Mouse (Mus musculus) embryonic facial prominence, embryonic 15.5 days (tissue): ENCODE results near the gene Hist1h4a. TPM values are rescaled to one million over a fixed set of nuclear protein-coding genes. Genes with fewer than 3 reads are reported as not detected.
A peak's percentile ranks its signal among the peaks of the same experiment; 100 is the strongest.
"Not testable (repeated sequence)": the region's sequence is repeated elsewhere in the genome, so short reads cannot be mapped to it uniquely, and the experiment has no call there.

ENCODE experiments used
- ATAC-seq: fragments of 200-750 bp; cut with Nextera tagmentation; 2 replicates; pipeline ENCODE4 v1.8.0; 2017; ENCODE audit warnings: low read depth, moderate TSS enrichment; ENCODE audit not compliant: insufficient number of reproducible peaks, low FRiP score, low TSS enrichment
- H3K27ac ChIP-seq: fragments of 300-500 bp; sonication (generic); replicated peaks from 2 replicates; pipeline ENCODE4 v1.5.1; 2015; ENCODE audit warnings: mild to moderate bottlenecking, inconsistent platforms
- H3K27me3 ChIP-seq: fragments of 300-500 bp; sonication (generic); 2 replicates; pipeline ENCODE4 v1.6.1; 2015; ENCODE audit warnings: inconsistent platforms
- H3K36me3 ChIP-seq: fragments of 300-500 bp; sonication (generic); 2 replicates; pipeline ENCODE4 v1.6.1; 2015; ENCODE audit warnings: mild to moderate bottlenecking, inconsistent platforms
- H3K4me1 ChIP-seq: fragments of 300-500 bp; sonication (generic); 2 replicates; pipeline ENCODE4 v1.6.1; 2015; ENCODE audit warnings: inconsistent platforms
- H3K4me2 ChIP-seq: fragments of 300-500 bp; sonication (generic); replicated peaks from 2 replicates; pipeline ENCODE4 v1.6.1; 2015; ENCODE audit warnings: mild to moderate bottlenecking, inconsistent platforms
- H3K4me3 ChIP-seq: fragments of 300-500 bp; sonication (generic); replicated peaks from 2 replicates; pipeline ENCODE4 v1.5.1; 2015; ENCODE audit warnings: mild to moderate bottlenecking, inconsistent platforms
- H3K9ac ChIP-seq: fragments of 300-500 bp; sonication (generic); 2 replicates; pipeline ENCODE4 v1.6.1; 2015; ENCODE audit warnings: inconsistent platforms
- H3K9me3 ChIP-seq: fragments of 300-500 bp; sonication (generic); replicated peaks from 2 replicates; pipeline ENCODE4 v1.6.1; 2016; ENCODE audit warnings: inconsistent platforms
- WGBS: fragments of 180-500 bp; shearing (Covaris S2); methylation state at CpG from one replicate; pipeline ENCODE4 v1.1.7; 2015; 5-methylcytosine and 5-hydroxymethylcytosine counted together
- polyA plus RNA-seq: library from polyadenylated mRNA; unstranded; fragments of >200 nt; fragmentation: Nextera tagmentation; extraction: Ambion mirVana; gene quantifications from 2 replicates; pipeline ENCODE4 v1.2.1, GENCODE M21; 2015

Gene Hist1h4a
- polyA plus RNA-seq, 1 experiment from 2014 or later, result 0.39 TPM

- no peak overlapping the region for H3K4me3 ChIP-seq
- no peak for ATAC-seq
- H3K27ac ChIP-seq, result no peak overlapping the region
- peaks cover 20% of the 10 kb centered on the region for H3K4me1 ChIP-seq
- H3K9me3 ChIP-seq, result no peaks in the 10 kb centered on the region
- no peaks in the 10 kb centered on the region for H3K27me3 ChIP-seq
- H3K9ac ChIP-seq, result no peak overlapping the region
- H3K36me3 ChIP-seq, result no peaks in the 10 kb centered on the region
- H3K4me2 ChIP-seq, result no peak overlapping the region
Observed at GRCm38 (mm10) chr13:23766772-23767171, 5.7 kb upstream of the Hist1h4a start.

GRCm38 (mm10) chr13:23765172-23765513 is 4.1 kb upstream of the Hist1h4a start:
- no peaks in the 10 kb centered on the region for H3K27me3 ChIP-seq
- no peaks in the 10 kb centered on the region for H3K9me3 ChIP-seq
- no peak overlapping the region for H3K27ac ChIP-seq
- peak overlapping the region; percentile 84; the same call in 1 of the 2 replicates for H3K4me2 ChIP-seq
- H3K9ac ChIP-seq, result no peak overlapping the region
- WGBS, result 83% methylated on average over 1 of the region's 1 CpGs
- H3K36me3 ChIP-seq, result no peaks in the 10 kb centered on the region
- ATAC-seq, result no peak
- H3K4me3 ChIP-seq, result 0 out of 2 replicates have a peak overlapping the region, but pooled peaks have one; percentile 4
- H3K4me1 ChIP-seq, result peaks cover 29% of the 10 kb centered on the region

GRCm38 (mm10) chr13:23764324-23765171 is 3.5 kb upstream of the Hist1h4a start:
- 38% methylated on average over 12 of the region's 12 CpGs for WGBS
- Histone ChIP-seq H3K4me2 (peak overlapping the region; percentile 84), H3K9ac (peak overlapping the region; percentile 47), H3K27me3 (no peaks in the 10 kb centered on the region), H3K9me3 (no peaks in the 10 kb centered on the region), H3K4me3 (peak overlapping the region; percentile 58), H3K4me1 (peaks cover 32% of the 10 kb centered on the region), H3K27ac (peak overlapping the region; percentile 96), H3K36me3 (no peaks in the 10 kb centered on the region)
- ATAC-seq, result no peak

- Histone ChIP-seq H3K27me3 (no peaks in the 10 kb centered on the region), H3K9ac (peak within 1 kb of the TSS; percentile 47), H3K27ac (peak within 1 kb of the TSS; percentile 96), H3K4me3 (peak within 1 kb of the TSS; percentile 58), H3K9me3 (no peaks in the 10 kb centered on the region), H3K4me1 (peaks cover 32% of the 10 kb centered on the region), H3K36me3 (no peaks in the 10 kb centered on the region), H3K4me2 (peak within 1 kb of the TSS; percentile 84)
- WGBS, result 3% methylated on average over 34 of the region's 34 CpGs
- ATAC-seq, result peak; percentile 82
Observed at GRCm38 (mm10) chr13:23763586-23764323, 2.7 kb upstream of the Hist1h4a start, which contains the start of gene Hist1h1a. Gene Hist1h1a, plus strand, starts transcription at chr13:23763666.

- H3K4me2 ChIP-seq, result peak overlapping the region; percentile 84
- H3K27me3 ChIP-seq, result no peaks in the 10 kb centered on the region
- peak overlapping the region; percentile 96 for H3K27ac ChIP-seq
- WGBS, result 2% methylated on average over 10 of the region's 10 CpGs
- H3K4me3 ChIP-seq, result peak overlapping the region; percentile 58
- no peak for ATAC-seq
- H3K9ac ChIP-seq, result 0 out of 2 replicates have a peak overlapping the region, but pooled peaks have one; percentile 21
- H3K36me3 ChIP-seq, result no peaks in the 10 kb centered on the region
- peaks cover 32% of the 10 kb centered on the region for H3K4me1 ChIP-seq
- no peaks in the 10 kb centered on the region for H3K9me3 ChIP-seq
Observed at GRCm38 (mm10) chr13:23763242-23763585, 2.2 kb upstream of the Hist1h4a start.

- Histone ChIP-seq H3K4me1 (peaks cover 37% of the 10 kb centered on the region), H3K9ac (peak within 1 kb of the TSS; percentile 29), H3K4me3 (peak within 1 kb of the TSS; percentile 58), H3K4me2 (peak within 1 kb of the TSS; percentile 84), H3K27ac (peak within 1 kb of the TSS; percentile 96)
- H3K9me3 ChIP-seq, H3K36me3 ChIP-seq, H3K27me3 ChIP-seq: not testable (repeated sequence)
- under 1% methylated on average over 29 of the region's 52 CpGs for WGBS
- ATAC-seq, result peak; percentile 63
Observed at GRCm38 (mm10) chr13:23761871-23762821, 1.1 kb upstream of the Hist1h4a start, which contains the start of gene Hist1h3a. Gene Hist1h3a, minus strand, starts transcription at chr13:23762386.

- Histone ChIP-seq H3K9me3 (no peaks in the 10 kb centered on the region), H3K27ac (peak overlapping the region; percentile 96), H3K4me1 (peaks cover 37% of the 10 kb centered on the region), H3K4me2 (peak overlapping the region; percentile 84), H3K27me3 (no peaks in the 10 kb centered on the region), H3K4me3 (peak overlapping the region; percentile 58), H3K9ac (peak overlapping the region; percentile 45), H3K36me3 (no peaks in the 10 kb centered on the region)
- no peak for ATAC-seq
- 2% methylated on average over 21 of the region's 27 CpGs for WGBS
Observed at GRCm38 (mm10) chr13:23760240-23760971, 624 bp downstream of the Hist1h4a start.

GRCm38 (mm10) chr13:23759916-23760239 is 1.2 kb downstream of the Hist1h4a start:
- Histone ChIP-seq H3K4me3 (peak overlapping the region; percentile 58), H3K27ac (peak overlapping the region; percentile 96), H3K4me2 (peak overlapping the region; percentile 84), H3K27me3 (no peaks in the 10 kb centered on the region), H3K4me1 (peaks cover 36% of the 10 kb centered on the region), H3K9ac (no peak overlapping the region), H3K9me3 (no peaks in the 10 kb centered on the region), H3K36me3 (no peaks in the 10 kb centered on the region)
- ATAC-seq, result no peak
- 73% methylated on average over 1 of the region's 1 CpGs for WGBS

GRCm38 (mm10) chr13:23759251-23759771 is 1.7 kb downstream of the Hist1h4a start:
- peaks cover 30% of the 10 kb centered on the region for H3K4me1 ChIP-seq
- H3K27ac ChIP-seq, result no peak overlapping the region
- no peaks in the 10 kb centered on the region for H3K27me3 ChIP-seq
- 73% methylated on average over 3 of the region's 3 CpGs for WGBS
- no peak for ATAC-seq
- no peak overlapping the region for H3K9ac ChIP-seq
- no peaks in the 10 kb centered on the region for H3K36me3 ChIP-seq
- H3K9me3 ChIP-seq, result no peaks in the 10 kb centered on the region
- no peak overlapping the region for H3K4me2 ChIP-seq
- H3K4me3 ChIP-seq, result no peak overlapping the region

- Histone ChIP-seq H3K27me3 (no peaks in the 10 kb centered on the region), H3K9ac (no peak overlapping the region), H3K9me3 (no peaks in the 10 kb centered on the region), H3K27ac (no peak overlapping the region), H3K36me3 (no peaks in the 10 kb centered on the region), H3K4me2 (peak overlapping the region; percentile 60; the same call in 1 of the 2 replicates), H3K4me3 (peak overlapping the region; percentile 41; the same call in 1 of the 2 replicates), H3K4me1 (peaks cover 19% of the 10 kb centered on the region; the same call in 1 of the 2 replicates)
- ATAC-seq, result no peak
- 51% methylated on average over 3 of the region's 3 CpGs for WGBS
Observed at GRCm38 (mm10) chr13:23757921-23758320, 3.1 kb downstream of the Hist1h4a start.
